Mouse (Mus musculus): ENCODE measurements at regions not wholly inside any gene's neighbourhood (a gene's known extent, or its start where the extent isn't known, plus 50 kb on each side); places are given as distances from the start of the nearest gene placed in this dataset.

- DNase-seq (ENCODE audit: low spot score): no peak
Observed at GRCm38 (mm10) chr12:71370091-71370490, 60.4 kb downstream of the Dact1 start.

- DNase-seq (ENCODE audit: low spot score): no peak
Observed at GRCm38 (mm10) chr12:71371948-71372347, 62.3 kb downstream of the Dact1 start.

- DNase-seq (ENCODE audit: low spot score): no peak
Observed at GRCm38 (mm10) chr12:71373633-71374032, 63.9 kb downstream of the Dact1 start.

- DNase-seq (ENCODE audit: low spot score): peak; percentile 13
Observed at GRCm38 (mm10) chr12:71376446-71376845, 66.8 kb downstream of the Dact1 start.

GRCm38 (mm10) chr12:71376966-71377365 lies 67.3 kb downstream of the Dact1 start:
- peak; percentile 29 for DNase-seq (ENCODE audit: low spot score)

GRCm38 (mm10) chr12:71379626-71380423 lies 70.1 kb downstream of the Dact1 start:
- DNase-seq (ENCODE audit: low spot score): no peak

GRCm38 (mm10) chr12:71380424-71380761 lies 70.7 kb downstream of the Dact1 start:
- DNase-seq (ENCODE audit: low spot score): no peak

- DNase-seq (ENCODE audit: low spot score): no peak
Observed at GRCm38 (mm10) chr12:71386251-71386650, 76.6 kb downstream of the Dact1 start.

GRCm38 (mm10) chr12:71391481-71391880 lies 81.8 kb downstream of the Dact1 start:
- DNase-seq (ENCODE audit: low spot score): no peak

GRCm38 (mm10) chr12:71393752-71394151 lies 84.1 kb downstream of the Dact1 start:
- no peak for DNase-seq (ENCODE audit: low spot score)

GRCm38 (mm10) chr12:71397456-71397855 lies 87.8 kb downstream of the Dact1 start:
- DNase-seq (ENCODE audit: low spot score): no peak

GRCm38 (mm10) chr12:71398701-71399100 lies 89.0 kb downstream of the Dact1 start:
- no peak for DNase-seq (ENCODE audit: low spot score)

GRCm38 (mm10) chr12:71400201-71400600 lies 90.5 kb downstream of the Dact1 start:
- no peak for DNase-seq (ENCODE audit: low spot score)

GRCm38 (mm10) chr12:71401621-71402416 lies 92.1 kb downstream of the Dact1 start:
- DNase-seq (ENCODE audit: low spot score): no peak

- DNase-seq (ENCODE audit: low spot score): no peak
Observed at GRCm38 (mm10) chr12:71407294-71407693, 97.6 kb downstream of the Dact1 start.

GRCm38 (mm10) chr12:71408396-71409050 lies 98.8 kb downstream of the Dact1 start:
- DNase-seq (ENCODE audit: low spot score): no peak

- no peak for DNase-seq (ENCODE audit: low spot score)
Observed at GRCm38 (mm10) chr12:71412331-71412730, 102.6 kb downstream of the Dact1 start.

- no peak for DNase-seq (ENCODE audit: low spot score)
Observed at GRCm38 (mm10) chr12:71416968-71417367, 107.3 kb downstream of the Dact1 start.

- no peak for DNase-seq (ENCODE audit: low spot score)
Observed at GRCm38 (mm10) chr12:71418186-71418585, 108.5 kb downstream of the Dact1 start.

GRCm38 (mm10) chr12:71419161-71419560 lies 109.5 kb downstream of the Dact1 start:
- DNase-seq (ENCODE audit: low spot score): no peak

GRCm38 (mm10) chr12:71426023-71426719 lies 116.5 kb downstream of the Dact1 start:
- no peak for DNase-seq (ENCODE audit: low spot score)

GRCm38 (mm10) chr12:71427974-71428373 lies 118.3 kb downstream of the Dact1 start:
- no peak for DNase-seq (ENCODE audit: low spot score)
